Mouse (Mus musculus): ENCODE results near the gene Tomm20l. TPM values are rescaled to one million over a fixed set of nuclear protein-coding genes. Genes with fewer than 3 reads are reported as not detected.
"Not testable (repeated sequence)": the region's sequence is repeated elsewhere in the genome, so short reads cannot be mapped to it uniquely, and the experiment has no call there.

The Tomm20l gene
- polyA plus RNA-seq (2014; fragmentation: Nextera tagmentation; extraction: Ambion mirVana) = not detected in 2 replicates

- peak within 1 kb of the TSS; percentile 25 for H3K4me3 ChIP-seq (ENCODE audit: low read length)
- H3K27ac ChIP-seq (ENCODE audit: low read depth, low read length) = no peak within 1 kb of the TSS
- no peaks in the 10 kb centered on the region for H3K36me3 ChIP-seq (ENCODE audit: control insufficient read depth, insufficient read depth, low read length)
- WGBS = 7% methylated on average over 33 of the region's 33 CpGs
- H3K27me3 ChIP-seq (ENCODE audit: control insufficient read depth, insufficient read depth, low read length) = no peaks in the 10 kb centered on the region
- H3K9ac ChIP-seq (ENCODE audit: low read depth, low read length) = peak within 1 kb of the TSS; percentile 18; the same call in 1 of the 2 replicates
- peak; percentile 55; the same call in 1 of the 2 replicates for ATAC-seq (ENCODE audit: low FRiP score, low TSS enrichment)
- H3K4me2 ChIP-seq (replicated peaks; ENCODE audit: low read depth, low read length) = peak within 1 kb of the TSS; percentile 42
- H3K9me3 ChIP-seq (ENCODE audit: control insufficient read depth, low read length) = no peaks in the 10 kb centered on the region
- no peaks in the 10 kb centered on the region for H3K4me1 ChIP-seq (ENCODE audit: control insufficient read depth, insufficient read depth, low read length)
Measured at GRCm38 (mm10) chr12:71111331-71111730, at the start of gene Tomm20l. Tomm20l (plus strand) TSS chr12:71111428.

DNA sequence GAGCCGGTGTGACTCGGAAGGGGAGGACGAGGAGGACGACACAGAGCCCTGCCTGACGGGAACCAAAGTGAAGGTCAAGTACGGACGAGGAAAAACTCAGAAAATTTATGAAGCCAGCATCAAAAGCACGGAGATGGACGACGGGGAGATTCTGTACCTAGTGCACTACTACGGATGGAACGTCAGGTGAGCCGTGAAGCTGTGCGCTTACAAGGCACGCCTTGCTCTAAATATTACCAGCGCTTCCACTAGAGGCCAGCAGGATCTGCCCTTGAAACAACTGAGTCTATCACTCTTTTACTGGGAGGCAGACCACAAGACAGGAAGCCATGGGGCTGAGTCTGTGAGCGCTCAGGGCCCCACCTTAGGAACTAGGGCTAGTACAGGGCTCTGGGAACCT is 41.4 kb upstream of the Tomm20l start:
- no peaks in the 10 kb centered on the region for H3K9me3 ChIP-seq (ENCODE audit: control insufficient read depth, low read length)
- no peak overlapping the region for H3K4me3 ChIP-seq (ENCODE audit: low read length)
- H3K4me2 ChIP-seq (replicated peaks; ENCODE audit: low read depth, low read length) = no peak overlapping the region
- no peak overlapping the region for H3K27ac ChIP-seq (ENCODE audit: low read depth, low read length)
- no peaks in the 10 kb centered on the region for H3K27me3 ChIP-seq (ENCODE audit: control insufficient read depth, insufficient read depth, low read length)
- peaks cover 67% of the 10 kb centered on the region for H3K36me3 ChIP-seq (ENCODE audit: control insufficient read depth, insufficient read depth, low read length)
- H3K4me1 ChIP-seq (ENCODE audit: control insufficient read depth, insufficient read depth, low read length) = no peaks in the 10 kb centered on the region
- H3K9ac ChIP-seq (ENCODE audit: low read depth, low read length) = no peak overlapping the region
- 89% methylated on average over 17 of the region's 17 CpGs for WGBS
- no peak for ATAC-seq (ENCODE audit: low FRiP score, low TSS enrichment)

- Histone ChIP-seq H3K4me2 (replicated peaks; ENCODE audit: low read depth, low read length) (no peak overlapping the region), H3K27ac (ENCODE audit: low read depth, low read length) (no peak overlapping the region), H3K27me3 (ENCODE audit: control insufficient read depth, insufficient read depth, low read length) (no peaks in the 10 kb centered on the region), H3K9ac (ENCODE audit: low read depth, low read length) (no peak overlapping the region), H3K4me1 (ENCODE audit: control insufficient read depth, insufficient read depth, low read length) (no peaks in the 10 kb centered on the region), H3K36me3 (ENCODE audit: control insufficient read depth, insufficient read depth, low read length) (peaks cover 83% of the 10 kb centered on the region), H3K4me3 (ENCODE audit: low read length) (no peak overlapping the region), H3K9me3 (ENCODE audit: control insufficient read depth, low read length) (no peaks in the 10 kb centered on the region)
- no peak for ATAC-seq (ENCODE audit: low FRiP score, low TSS enrichment)
- 90% methylated on average over 4 of the region's 4 CpGs for WGBS
Measured at GRCm38 (mm10) chr12:71072048-71072447, 39.2 kb upstream of the Tomm20l start.

- Histone ChIP-seq H3K9ac (ENCODE audit: low read depth, low read length) (no peak overlapping the region), H3K4me3 (ENCODE audit: low read length) (no peak overlapping the region), H3K27me3 (ENCODE audit: control insufficient read depth, insufficient read depth, low read length) (no peaks in the 10 kb centered on the region), H3K4me1 (ENCODE audit: control insufficient read depth, insufficient read depth, low read length) (no peaks in the 10 kb centered on the region), H3K36me3 (ENCODE audit: control insufficient read depth, insufficient read depth, low read length) (peaks cover 72% of the 10 kb centered on the region), H3K4me2 (replicated peaks; ENCODE audit: low read depth, low read length) (no peak overlapping the region), H3K27ac (ENCODE audit: low read depth, low read length) (no peak overlapping the region), H3K9me3 (ENCODE audit: control insufficient read depth, low read length) (no peaks in the 10 kb centered on the region)
- ATAC-seq (ENCODE audit: low FRiP score, low TSS enrichment) = peak; percentile 72; the same call in 1 of the 2 replicates
- WGBS = 66% methylated on average over 12 of the region's 12 CpGs
Measured at GRCm38 (mm10) chr12:71073113-71073730, 38.0 kb upstream of the Tomm20l start.

DNA sequence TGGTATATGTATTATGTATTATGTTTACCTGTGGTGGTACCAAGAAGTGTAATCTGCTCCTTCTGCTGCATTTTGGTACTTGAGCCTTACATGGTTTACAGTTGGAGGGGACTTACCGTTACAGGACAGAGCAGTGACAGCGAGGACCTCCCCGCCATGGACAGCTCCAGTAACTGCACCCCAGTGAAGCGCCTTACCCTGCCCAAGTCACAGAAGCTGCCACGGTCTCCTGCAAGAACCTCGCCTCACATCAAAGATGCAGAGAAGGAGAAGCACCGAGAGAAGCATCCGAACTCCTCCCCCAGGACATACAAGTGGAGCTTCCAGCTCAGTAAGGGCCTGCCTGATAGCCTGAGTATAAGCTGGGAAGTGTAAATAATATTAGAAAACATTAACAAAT is 24.9 kb upstream of the Tomm20l start:
- H3K9ac ChIP-seq (ENCODE audit: low read depth, low read length) = no peak overlapping the region
- no peak overlapping the region for H3K4me2 ChIP-seq (replicated peaks; ENCODE audit: low read depth, low read length)
- no peak overlapping the region for H3K27ac ChIP-seq (ENCODE audit: low read depth, low read length)
- H3K4me3 ChIP-seq (ENCODE audit: low read length) = no peak overlapping the region
- peaks cover 19% of the 10 kb centered on the region; the same call in 1 of the 2 replicates for H3K36me3 ChIP-seq (ENCODE audit: control insufficient read depth, insufficient read depth, low read length)
- H3K27me3 ChIP-seq (ENCODE audit: control insufficient read depth, insufficient read depth, low read length) = no peaks in the 10 kb centered on the region
- 88% methylated on average over 8 of the region's 8 CpGs for WGBS
- no peaks in the 10 kb centered on the region for H3K9me3 ChIP-seq (ENCODE audit: control insufficient read depth, low read length)
- H3K4me1 ChIP-seq (ENCODE audit: control insufficient read depth, insufficient read depth, low read length) = no peaks in the 10 kb centered on the region
- no peak for ATAC-seq (ENCODE audit: low FRiP score, low TSS enrichment)

GRCm38 (mm10) chr12:71104275-71104674 is 7.0 kb upstream of the Tomm20l start:
- ATAC-seq (ENCODE audit: low FRiP score, low TSS enrichment); H3K27me3 ChIP-seq (ENCODE audit: control insufficient read depth, insufficient read depth, low read length); H3K27ac ChIP-seq (ENCODE audit: low read depth, low read length); H3K4me1 ChIP-seq (ENCODE audit: control insufficient read depth, insufficient read depth, low read length); H3K9me3 ChIP-seq (ENCODE audit: control insufficient read depth, low read length); H3K9ac ChIP-seq (ENCODE audit: low read depth, low read length); H3K4me2 ChIP-seq (replicated peaks; ENCODE audit: low read depth, low read length); H3K4me3 ChIP-seq (ENCODE audit: low read length); H3K36me3 ChIP-seq (ENCODE audit: control insufficient read depth, insufficient read depth, low read length): not testable (repeated sequence)
- 83% methylated on average over 4 of the region's 4 CpGs for WGBS

DNA sequence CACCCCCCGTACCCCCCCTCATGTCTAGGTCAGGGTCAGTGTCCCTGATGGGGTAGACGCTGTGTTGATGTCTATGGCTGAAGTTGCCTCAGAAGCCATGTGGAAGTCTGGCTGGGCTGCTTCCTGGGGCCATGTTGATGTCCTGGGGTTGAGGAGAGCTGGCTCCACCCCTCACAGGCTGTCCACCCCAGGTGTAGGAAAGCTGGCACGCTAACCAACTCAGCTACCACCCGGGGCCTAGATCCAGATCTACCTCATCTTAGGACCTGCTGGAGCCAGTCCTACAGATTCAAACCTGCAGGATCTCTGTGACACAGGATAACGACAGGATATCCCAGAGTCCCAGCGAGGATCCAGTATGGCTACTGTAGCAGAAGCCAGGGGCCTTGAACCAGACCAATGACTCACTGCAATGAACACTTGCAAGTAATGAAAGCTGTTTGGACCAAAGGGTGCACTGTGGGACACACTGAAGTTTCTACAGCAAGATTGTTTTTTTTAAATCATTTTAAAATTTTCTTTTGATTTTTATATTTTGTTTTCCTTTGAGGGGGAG is 3.9 kb upstream of the Tomm20l start:
- Histone ChIP-seq H3K36me3 (ENCODE audit: control insufficient read depth, insufficient read depth, low read length) (no peaks in the 10 kb centered on the region), H3K4me2 (replicated peaks; ENCODE audit: low read depth, low read length) (no peak overlapping the region), H3K9ac (ENCODE audit: low read depth, low read length) (no peak overlapping the region), H3K27ac (ENCODE audit: low read depth, low read length) (no peak overlapping the region), H3K4me1 (ENCODE audit: control insufficient read depth, insufficient read depth, low read length) (no peaks in the 10 kb centered on the region), H3K9me3 (ENCODE audit: control insufficient read depth, low read length) (no peaks in the 10 kb centered on the region), H3K4me3 (ENCODE audit: low read length) (no peak overlapping the region), H3K27me3 (ENCODE audit: control insufficient read depth, insufficient read depth, low read length) (no peaks in the 10 kb centered on the region)
- no peak for ATAC-seq (ENCODE audit: low FRiP score, low TSS enrichment)
- WGBS = 86% methylated on average over 6 of the region's 6 CpGs

GRCm38 (mm10) chr12:71113074-71113473 is 1.8 kb downstream of the Tomm20l start:
- 89% methylated on average over 10 of the region's 10 CpGs for WGBS
- no peak for ATAC-seq (ENCODE audit: low FRiP score, low TSS enrichment)

DNA sequence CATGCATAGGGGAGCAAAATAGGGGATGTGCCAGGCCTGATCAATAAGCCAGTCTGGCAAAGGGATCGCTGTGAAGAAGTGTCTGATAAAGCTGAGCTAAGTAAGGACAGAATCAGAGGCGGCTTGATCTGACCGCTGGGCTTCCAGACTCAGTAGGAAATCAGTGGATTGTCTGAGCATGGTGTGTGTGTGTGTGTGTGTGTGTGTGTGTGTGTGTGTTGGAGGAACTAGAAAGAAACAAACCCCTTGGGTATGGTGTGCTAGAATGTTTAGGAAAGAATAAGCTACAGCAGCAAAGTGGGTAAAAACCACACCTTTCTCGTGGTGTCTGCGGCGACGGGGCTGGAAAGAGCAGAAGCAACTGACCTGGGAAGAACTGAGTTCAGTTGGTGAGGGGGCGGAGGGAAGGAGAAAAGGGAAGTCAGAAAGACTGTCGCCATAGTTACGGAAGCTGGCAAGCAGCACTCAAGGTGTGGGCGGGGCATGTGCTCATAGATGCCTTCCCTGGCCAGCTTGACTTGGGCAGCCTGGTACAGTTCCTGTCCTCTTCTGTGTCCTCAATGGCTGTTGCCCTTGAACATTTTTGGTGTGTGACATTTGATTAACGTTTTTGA is 2.6 kb downstream of the Tomm20l start:
- Histone ChIP-seq H3K4me3 (ENCODE audit: low read length) (no peak overlapping the region), H3K36me3 (ENCODE audit: control insufficient read depth, insufficient read depth, low read length) (no peaks in the 10 kb centered on the region), H3K27me3 (ENCODE audit: control insufficient read depth, insufficient read depth, low read length) (no peaks in the 10 kb centered on the region), H3K4me2 (replicated peaks; ENCODE audit: low read depth, low read length) (peak overlapping the region; percentile 17; the same call in 1 of the 2 replicates), H3K27ac (ENCODE audit: low read depth, low read length) (no peak overlapping the region), H3K9ac (ENCODE audit: low read depth, low read length) (no peak overlapping the region), H3K9me3 (ENCODE audit: control insufficient read depth, low read length) (no peaks in the 10 kb centered on the region), H3K4me1 (ENCODE audit: control insufficient read depth, insufficient read depth, low read length) (no peaks in the 10 kb centered on the region)
- ATAC-seq (ENCODE audit: low FRiP score, low TSS enrichment) = peak; percentile 69; the same call in 1 of the 2 replicates
- WGBS = 35% methylated on average over 12 of the region's 12 CpGs

More at GRCm38 (mm10) chr12:71113074-71113473, 1.8 kb downstream of the Tomm20l start:
- H3K4me3 ChIP-seq (ENCODE audit: low read length) = no peak overlapping the region
- H3K27me3 ChIP-seq (ENCODE audit: control insufficient read depth, insufficient read depth, low read length) = no peaks in the 10 kb centered on the region
- no peak overlapping the region for H3K4me2 ChIP-seq (replicated peaks; ENCODE audit: low read depth, low read length)
- H3K9ac ChIP-seq (ENCODE audit: low read depth, low read length) = no peak overlapping the region
- no peak overlapping the region for H3K27ac ChIP-seq (ENCODE audit: low read depth, low read length)
- no peaks in the 10 kb centered on the region for H3K9me3 ChIP-seq (ENCODE audit: control insufficient read depth, low read length)
- no peaks in the 10 kb centered on the region for H3K4me1 ChIP-seq (ENCODE audit: control insufficient read depth, insufficient read depth, low read length)
- H3K36me3 ChIP-seq (ENCODE audit: control insufficient read depth, insufficient read depth, low read length) = no peaks in the 10 kb centered on the region
